Mouse (Mus musculus) retina, embryonic 14.5 days (tissue): Measurements from ENCODE around the gene Ptcd1.
A peak's percentile ranks its signal among the peaks of the same experiment; 100 is the strongest.
"Not testable (repeated sequence)": the region's sequence is repeated elsewhere in the genome, so short reads cannot be mapped to it uniquely, and the experiment has no call there.

Experiments used
- DNase-seq: peaks from one replicate; pipeline ENCODE4 v3.0.0-alpha.2; 2015; ENCODE audit warnings: low spot score

Gene Ptcd1

DNA sequence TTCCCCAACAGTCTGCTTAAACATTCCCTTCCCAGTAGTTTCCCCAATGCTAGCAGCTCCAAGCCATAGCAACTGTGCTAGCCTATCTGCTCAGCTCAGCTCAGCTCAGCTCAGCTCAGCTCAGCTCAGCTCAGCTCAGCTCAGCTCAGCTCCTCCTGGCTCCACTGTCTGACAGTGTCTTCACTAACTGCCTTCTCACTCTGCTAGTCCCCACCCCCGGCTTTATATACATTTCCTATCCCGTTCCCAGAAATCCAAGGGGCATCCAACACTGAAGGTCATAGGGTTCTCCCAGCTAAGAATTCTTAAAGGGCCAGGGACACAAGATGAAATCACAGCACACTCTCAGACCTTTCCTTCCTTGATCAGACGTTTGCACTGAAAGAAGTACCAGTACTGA lies 2.2 kb downstream of the Ptcd1 start:
- no peak for DNase-seq

DNA sequence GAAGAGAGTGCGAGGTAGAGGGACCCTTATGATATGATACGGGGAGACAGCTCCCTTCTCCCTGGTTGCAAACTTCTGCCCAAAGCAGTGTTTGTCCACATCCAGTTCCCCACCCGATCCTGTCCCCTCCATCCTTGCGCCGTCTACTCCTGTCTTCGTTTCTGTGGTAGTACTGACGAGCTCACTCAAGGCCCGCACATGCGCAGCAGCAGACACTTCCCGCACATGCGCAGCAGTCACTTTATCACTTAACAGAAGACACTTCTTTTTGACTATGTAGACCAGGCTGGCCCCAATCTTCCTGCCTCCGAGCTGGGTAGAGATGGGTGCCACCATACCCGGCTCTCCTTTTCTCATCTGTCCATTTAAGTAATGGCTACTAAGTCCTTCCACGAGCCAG lies 5.5 kb downstream of the Ptcd1 start:
- no peak for DNase-seq

DNA sequence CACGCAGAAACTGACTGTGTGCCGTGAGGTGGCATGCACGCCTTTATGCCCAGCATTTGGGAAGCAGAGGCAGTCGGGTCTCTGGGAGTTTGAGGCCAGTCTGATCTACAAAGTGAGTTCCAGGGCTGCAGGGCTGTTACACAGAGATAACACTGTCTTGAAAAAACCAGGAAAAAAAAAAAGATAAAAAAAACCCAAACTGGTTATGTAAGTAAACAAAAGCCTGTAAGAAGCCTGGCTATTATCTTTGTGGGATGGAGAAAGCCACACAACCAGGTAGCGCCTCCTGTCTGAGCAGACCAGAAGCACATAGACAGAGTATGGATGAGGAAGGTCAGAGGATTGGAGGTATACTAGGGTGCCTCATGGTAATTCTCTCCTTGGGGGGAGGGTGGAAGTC lies 14.2 kb downstream of the Ptcd1 start:
- no peak for DNase-seq

DNA sequence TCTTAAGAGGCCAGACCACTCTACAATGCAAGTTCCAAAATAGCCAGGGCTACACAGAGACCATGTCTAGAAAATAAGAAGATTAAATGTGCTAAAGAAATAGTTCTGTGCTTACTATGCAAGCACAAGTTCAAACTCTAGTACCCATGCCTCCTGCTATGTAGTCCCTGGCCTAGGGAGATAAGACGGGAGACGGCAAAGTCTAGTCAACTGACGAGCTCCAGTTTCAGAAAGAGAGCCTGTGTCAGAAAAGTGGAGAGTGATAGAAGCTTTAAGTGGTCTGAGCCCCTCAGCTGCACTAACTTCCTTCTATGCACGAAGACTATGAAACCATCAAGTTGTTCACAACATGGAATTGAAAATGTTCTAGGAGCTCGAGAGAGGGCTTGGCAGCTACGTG lies 17.6 kb downstream of the Ptcd1 start:
- DNase-seq = no peak

DNA sequence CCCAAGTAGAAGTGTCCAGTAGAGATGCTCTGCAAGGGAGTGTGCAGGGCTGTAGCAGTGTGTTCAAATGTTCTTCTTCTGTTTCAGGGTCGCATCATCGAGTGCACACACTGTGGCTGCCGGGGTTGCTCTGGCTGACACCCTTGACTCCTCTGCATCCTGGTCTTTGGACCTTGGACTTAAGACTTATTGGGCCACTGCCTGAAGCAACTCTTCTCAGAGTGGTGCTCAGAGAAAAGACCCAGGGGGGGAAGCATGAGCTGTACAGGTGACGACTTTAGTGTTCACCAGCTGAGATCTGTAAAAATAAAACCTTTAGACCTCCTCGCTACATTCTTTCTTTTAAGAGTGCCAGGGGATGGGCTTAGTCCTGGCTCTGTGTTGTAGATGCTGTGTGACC lies 19.2 kb downstream of the Ptcd1 start:
- DNase-seq = no peak

DNA sequence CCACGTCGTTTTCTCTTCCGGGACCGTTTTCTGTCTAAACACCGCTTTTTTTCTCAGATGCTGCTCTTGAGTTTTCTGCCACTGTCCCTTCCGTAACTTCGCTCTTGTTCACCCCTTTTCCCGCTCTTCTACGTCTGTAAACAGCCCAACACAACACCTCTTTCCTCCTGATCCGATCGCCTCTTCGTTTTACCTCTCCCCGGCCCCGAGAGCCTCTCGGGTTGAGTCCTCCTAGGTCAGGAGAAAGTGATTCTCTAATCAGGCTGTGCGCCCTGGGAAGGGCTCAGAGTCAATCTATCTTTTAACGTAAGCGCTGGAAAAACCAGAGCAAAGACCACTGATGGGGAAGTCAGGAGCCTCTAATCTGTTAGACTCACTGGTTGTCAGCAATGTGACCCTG lies 26.3 kb downstream of the Ptcd1 start:
- no peak for DNase-seq

DNA sequence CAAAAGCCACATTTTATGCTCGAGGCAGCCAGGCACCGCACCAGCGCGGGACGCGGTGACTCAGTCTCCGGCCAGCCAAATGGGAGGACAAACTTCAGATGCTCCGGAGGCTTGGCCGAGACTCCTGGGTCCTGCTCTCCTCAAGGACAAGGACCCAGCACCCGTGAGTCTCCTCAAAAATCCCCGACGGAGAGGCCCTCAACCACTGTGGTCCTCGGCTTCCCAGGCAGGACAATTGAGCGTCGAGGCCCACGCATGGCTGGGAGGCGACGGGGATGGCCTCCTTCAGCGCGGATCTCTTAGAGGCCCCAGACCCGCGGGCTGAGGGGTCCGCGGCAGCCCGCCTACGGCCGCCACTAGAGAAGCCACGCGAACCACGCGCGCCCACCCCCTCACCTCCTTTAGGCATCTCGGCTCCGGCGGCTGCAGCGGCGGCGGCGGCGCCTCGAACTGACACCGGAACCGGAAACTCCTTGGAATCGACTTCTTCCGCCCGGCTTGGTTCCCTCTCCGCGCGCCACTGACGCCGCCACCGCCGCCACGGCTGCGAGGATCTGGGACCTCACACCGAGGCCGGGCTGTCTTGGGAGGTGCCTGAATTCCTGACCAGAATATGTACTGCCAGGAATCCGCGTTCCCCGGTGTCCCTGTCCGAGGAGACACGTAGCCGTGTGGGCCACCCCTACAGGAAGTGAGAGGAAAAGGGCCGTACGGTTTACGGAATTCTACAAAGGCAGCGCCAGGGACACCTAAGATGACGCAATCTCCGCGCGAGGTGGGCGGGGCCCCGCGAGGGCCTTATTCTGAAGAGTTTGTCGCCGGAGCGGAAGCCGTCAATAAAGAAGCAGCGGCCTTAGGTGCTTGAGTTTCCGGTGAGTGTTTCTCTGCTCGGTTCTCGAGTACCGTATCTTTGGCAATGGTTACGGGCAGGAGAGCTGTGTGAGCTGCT lies 27.1 kb downstream of the Ptcd1 start, which contains the start of the genes Pdap1 and Bud31:
Gene Pdap1, minus strand, starts transcription at position 668 of the 949 bp plus-strand sequence.
Gene Bud31, plus strand, starts transcription at position 792 of the 949 bp plus-strand sequence.
- peak; percentile 97 for DNase-seq

DNA sequence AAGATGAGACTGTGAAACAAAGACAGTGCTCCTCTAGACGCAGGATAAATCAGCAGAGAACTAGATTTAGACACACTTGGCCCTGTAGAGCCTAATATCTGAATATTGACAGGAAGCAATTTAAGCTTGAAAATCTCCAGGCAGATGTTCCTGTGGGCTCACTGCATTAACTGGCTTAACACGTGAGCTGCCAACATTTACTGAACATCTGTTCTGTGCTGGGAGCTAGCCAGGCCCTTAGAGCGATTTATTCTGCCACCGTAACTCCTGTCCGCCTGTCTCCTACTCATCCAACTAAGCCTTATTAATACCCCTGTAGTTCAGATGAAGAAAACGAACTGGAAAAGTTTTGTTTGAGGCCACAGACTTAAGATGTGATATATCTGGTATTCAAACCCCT lies 28.1 kb downstream of the Ptcd1 start:
- DNase-seq = peak; percentile 35

DNA sequence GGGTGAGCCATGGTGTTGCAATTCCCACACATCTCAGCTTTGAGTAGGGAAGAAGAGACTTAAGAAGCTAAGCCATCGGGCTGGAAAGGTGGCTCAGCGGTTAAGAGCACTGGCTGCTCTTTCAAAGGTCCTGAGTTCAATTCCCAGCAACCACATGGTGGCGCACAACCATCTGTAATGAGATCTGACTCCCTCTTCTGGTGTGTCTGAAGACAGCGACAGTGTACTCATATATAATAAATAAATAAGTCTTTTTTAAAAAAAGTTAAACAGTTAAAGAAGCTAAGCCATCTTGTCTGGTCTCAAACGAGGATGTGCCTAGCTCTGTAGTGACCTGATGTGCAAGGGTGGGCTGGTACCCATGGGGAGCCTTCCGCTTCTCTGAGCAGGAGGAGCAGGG lies 33.6 kb downstream of the Ptcd1 start:
- not testable (repeated sequence) for DNase-seq

DNA sequence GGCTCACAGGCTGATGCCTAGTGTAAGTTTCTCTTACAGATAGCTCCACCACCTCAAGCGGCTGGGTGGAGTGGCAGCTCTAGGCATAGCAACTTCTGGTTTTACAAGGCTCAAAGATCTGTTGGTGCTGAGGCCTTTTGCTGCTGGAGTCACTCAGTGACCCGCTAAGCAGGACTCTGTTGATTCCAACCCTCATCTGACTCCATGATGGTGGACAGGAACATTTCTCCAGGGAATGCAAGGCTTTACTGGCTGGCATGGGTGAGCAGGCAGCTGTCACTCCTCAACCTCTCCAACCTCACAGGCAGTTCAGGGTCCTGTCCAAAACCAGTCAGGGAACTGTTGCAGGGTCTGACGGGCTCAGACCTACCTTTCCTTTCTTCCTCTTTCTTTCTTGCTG lies 35.9 kb downstream of the Ptcd1 start:
- DNase-seq = no peak

DNA sequence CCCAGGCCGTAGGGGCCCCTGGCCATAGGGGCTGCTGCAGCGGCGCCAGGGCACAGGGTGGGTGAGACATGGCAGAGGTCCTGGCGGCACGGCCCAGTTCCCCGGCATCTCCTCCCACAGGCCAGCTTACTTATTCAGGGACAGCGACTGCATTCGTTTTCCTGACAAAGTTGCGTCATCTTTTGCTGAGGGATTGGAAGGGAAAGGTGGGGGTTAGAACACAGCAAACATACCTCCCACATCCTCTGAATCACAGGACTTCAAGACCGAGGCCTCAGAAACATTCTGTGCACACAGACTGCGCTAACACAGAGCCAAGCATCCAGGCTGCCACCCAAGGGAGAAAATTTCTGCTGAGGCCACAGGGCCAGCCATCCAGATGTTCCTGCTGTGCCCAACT lies 36.7 kb downstream of the Ptcd1 start:
- DNase-seq = no peak

DNA sequence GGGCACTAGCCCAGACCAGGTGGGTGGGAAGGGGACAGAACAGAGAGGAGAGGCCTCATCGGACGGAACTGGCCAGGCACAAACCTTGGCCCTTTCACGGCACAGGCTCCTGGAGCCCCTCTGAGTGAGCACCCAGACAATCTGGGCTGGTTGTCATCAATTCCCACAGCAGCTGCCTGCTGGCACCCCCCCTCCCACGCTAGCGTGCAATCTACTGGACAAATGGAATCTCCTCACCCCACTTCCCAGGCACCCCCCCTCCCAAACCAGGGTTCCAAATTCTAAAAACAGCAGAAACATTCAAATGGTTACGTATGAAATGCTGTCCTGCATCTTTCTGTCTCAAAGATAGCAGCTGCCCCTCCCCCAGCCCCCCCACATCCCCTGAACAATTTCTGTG lies 37.1 kb downstream of the Ptcd1 start:
- DNase-seq = not testable (repeated sequence)

DNA sequence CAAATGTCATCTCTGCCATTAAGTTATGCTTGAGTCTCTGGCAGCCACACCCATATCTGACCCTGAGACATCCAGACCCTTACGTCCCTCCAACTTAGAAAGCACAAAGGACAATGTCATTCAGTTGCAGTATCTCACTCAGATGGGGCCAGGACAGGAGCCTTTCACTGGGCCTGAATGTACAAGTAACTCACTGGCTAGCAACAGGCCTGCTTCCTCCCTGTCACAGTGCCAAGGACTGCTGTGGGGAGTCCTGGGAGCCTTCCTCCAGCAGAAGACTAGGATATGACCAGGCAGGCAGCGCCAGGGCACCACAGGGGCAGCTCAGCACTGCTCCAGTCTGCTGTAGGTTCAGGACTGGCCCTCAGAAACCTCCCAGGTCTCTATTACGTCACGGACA lies 37.8 kb downstream of the Ptcd1 start:
- no peak for DNase-seq

DNA sequence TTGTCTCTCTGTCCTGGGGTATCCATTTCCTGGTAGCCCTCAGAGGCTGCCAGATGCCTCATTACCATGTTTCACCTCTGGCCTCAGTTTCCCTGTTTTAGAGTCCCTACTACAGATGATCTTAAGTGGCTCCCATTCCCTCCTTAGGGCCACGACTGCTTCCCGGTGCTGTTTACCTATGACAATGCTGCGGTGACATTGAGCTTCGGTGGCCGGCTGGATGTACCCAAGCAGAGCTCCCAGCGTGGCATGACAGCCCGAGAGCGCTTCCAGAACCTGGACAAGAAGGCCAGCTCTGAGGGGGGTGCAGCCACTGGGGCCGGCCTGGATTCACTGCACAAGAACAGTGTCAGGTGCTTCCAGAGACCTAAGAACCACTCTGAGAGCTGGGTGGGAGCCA lies 40.3 kb downstream of the Ptcd1 start:
- DNase-seq = no peak

DNA sequence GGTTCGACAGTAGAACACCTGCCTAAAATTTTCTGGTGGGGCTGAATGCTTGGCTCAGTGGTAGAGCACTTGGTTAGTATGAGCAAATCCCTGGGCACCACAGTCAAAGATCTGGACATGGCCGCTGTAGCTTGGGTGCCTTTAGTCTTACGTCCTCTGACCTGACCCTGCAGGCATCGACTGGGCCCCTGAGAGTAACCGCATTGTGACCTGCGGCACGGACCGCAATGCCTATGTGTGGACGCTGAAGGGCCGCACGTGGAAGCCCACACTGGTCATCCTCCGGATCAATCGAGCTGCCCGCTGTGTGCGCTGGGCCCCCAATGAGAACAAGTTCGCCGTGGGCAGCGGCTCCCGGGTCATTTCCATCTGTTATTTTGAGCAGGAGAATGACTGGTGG lies 43.5 kb downstream of the Ptcd1 start:
- DNase-seq = no peak

DNA sequence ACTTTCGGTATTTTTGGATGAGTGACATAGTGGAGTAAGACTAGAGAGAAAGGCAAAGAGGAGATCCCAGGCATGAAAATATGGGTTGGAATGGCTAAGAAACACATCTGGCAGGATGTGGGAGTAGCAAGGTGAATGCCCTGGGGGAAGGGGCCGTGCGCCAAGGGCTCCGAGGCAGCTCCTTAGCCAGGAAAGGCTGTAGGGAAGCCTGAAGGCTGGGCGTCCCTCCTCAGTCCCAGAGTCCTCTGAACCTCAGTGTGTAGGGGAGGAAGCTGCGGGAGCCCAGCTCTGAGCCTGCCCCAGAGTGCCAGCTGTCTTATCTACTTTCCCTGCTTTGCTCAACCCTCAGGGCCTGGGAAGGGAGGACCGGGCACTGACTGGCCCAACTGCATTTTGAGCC lies 46.0 kb downstream of the Ptcd1 start:
- no peak for DNase-seq

DNA sequence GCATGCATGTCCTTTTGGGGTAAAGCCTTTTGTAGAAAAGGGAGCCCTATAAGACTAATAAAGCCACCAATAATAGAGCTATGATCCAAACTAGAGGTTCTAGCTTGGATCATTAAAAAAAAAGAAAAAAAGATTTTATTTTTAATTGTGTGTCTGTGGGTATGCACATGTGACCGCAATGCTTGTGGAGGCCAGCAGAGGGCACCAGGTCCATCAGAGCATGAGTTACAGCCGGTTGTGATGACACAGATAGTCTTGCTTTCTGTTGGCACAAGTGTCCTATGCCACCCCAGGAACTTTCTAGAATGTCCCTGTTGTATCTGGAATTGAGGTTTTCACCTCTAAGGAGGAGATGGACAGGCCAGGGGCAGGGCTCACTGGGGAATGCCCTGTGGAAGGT lies 47.5 kb downstream of the Ptcd1 start:
- DNase-seq = no peak

DNA sequence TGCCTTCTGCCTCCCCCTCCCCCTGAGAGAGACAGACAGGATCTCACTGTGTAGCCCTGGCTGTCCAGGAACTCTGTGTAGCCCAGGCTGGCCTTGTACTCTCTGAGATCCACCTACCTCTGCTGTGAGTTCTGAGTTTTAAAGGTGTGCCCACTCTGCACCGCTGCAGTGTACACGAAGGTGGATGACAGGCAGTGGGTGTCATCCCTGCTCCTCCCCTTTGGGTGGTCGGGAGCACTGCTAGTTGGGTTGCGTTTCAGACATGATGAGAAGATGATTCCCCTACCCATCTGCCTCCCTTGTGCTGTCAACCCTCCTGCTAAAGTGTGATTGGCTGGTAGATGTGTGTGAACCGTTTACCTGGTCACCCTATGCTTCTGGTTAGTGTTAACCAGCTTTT lies 48.4 kb downstream of the Ptcd1 start:
- DNase-seq = no peak

DNA sequence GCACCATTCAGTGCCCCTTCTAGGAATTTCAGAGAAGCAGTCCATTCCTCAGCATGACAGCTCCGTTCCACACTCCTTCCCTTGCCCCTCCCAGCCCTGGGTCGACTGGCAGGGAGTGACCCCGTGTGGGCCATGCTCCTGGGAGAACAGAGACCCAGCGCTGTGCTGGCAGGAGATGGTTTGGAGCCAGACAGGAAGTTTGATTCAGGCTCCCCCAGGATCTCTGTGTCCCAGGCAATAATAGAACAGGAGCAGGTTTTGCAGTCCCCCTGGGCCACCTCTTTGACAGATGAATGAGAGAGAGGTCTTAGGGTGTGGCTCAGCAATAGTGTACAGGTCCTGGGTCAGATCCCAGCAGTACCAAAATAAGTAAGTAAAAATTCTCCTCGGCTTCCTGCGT lies 48.9 kb downstream of the Ptcd1 start:
- no peak for DNase-seq

DNA sequence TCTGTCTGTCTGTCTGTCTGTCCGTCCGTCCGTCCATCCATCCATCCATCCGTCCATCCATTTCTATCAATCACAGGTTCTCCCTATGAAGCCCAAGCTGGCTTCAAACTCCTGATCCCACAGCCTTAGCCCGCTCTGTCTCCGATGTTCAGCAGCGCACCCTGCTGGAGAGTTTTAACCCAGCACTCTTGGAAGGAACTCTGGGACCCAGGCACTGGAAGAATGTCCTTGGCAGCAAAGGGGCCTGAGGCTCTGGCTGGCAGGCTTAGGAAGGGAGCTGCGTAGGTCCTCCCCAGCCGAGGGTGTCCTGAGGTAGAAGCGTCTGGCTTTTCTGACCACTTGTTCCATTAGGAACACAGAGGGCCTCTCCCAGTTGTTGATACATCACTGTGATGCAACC lies 50.0 kb downstream of the Ptcd1 start:
- peak; percentile 69 for DNase-seq

DNA sequence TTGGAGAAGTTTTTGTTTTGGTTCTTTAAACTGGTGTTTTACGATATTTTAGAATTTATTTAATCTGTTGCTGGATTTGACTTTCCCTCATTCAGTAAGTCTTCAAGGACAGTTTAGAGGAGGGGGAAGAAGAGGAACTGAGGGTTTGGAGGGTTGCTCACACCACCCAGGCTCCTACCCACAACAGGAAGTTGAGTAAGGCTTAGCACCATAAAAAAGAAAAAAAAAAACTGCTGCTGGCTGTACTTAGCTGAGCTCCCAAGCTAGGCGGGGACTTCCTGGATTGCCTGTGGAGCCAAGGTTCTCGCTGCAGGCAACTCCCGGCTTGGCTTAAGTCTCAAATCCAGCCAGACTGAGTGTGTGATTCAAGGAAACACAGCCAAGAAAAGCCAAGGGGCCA lies 50.6 kb downstream of the Ptcd1 start:
- no peak for DNase-seq

DNA sequence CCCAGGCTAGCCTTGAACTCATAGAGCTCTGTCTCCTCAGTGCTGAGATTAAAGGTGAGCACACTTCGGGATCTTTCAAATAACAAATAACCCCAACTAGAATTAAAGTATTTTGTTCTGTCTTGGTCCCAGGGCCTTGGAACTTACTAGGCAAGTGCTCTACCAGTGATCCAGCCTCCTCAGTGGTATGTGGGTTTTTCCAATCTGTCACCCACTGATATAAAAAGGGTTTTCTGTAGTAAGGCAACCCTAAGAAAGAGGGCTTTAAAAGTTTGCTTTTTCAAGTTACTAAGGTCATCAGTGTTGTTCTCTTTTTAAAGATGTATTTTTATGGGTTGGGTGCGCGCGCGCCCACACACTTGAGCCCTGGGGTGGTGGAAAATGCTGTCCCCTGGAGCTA lies 51.2 kb downstream of the Ptcd1 start:
- no peak for DNase-seq

DNA sequence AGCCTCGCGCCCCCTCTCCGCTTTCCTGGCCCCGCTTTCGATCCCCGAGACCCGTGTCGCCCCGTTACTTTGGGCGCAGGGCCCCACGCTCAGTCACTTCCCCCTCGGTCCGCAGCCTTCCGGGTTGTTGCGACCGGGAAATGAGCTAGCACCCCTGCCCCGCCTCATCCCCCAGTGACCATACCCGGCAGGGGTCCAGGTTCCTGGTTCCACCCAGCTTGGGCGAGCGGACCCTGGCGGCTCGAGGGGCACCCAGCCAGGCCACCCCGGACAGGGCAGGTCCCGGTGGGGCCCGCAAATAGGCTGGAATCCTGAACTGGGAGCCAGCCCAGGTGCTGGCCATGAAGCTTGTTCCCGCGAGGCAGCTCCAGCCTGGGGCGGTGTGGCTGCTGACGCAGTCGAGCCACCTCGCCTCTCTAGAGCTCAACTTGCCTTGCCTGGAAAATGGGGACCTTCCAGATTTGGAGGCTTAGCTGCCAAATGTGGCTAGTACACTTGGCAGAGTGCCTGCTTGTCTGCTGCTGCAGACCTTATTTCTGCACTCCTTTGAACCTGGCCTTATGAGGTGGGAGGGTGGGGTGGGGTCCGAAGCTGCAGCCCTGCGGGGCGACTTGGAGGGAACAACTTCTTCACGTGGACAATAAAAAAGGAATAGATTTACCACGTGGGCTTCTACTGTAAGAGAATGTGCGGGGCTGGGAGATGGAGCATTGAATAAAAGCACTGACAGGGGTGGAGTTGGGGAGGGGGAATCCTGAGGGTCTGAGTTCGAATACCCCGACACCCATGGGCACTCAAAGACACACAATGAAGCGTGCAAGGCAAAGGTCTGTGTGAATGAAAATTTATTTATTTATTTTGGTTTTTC lies 52.1 kb downstream of the Ptcd1 start:
- DNase-seq = peak; percentile 22
